ENCODE assay signal across 14 mouse cellular contexts in the genomic region with DNA sequence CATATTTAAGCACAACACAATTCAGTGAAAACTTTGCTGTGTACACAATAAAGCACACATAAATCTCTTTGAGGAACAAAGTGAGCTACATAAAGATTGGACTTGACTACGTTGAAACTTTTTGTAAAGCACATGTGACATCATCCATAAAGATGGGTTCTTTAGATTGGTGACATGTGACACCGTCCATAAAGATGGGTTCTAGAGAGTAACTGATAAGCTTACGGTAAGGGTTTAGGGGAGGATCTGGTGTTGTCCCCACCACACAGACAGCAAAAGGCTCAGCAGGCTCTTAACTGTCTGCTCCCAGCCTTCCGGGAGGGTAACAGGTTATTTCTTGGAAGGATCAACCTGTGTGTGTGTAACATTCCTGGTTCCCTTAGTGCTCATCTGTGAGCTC.
"Had no signal": no experiment of that assay in that cellular context is flagged by ENCODE, and none has a peak within 500 bp of the region (broad histone marks: within the 10 kb centered on the region; RNA-seq: fewer than 3 reads in every experiment).

No protein-coding gene starts in this region.

- DNase-seq: kidney, adult 11 months; kidney, adult 9 months; kidney, postnatal 10 days; left cerebral cortex, postnatal 4 days; lung, embryonic 14.5 days; lung, postnatal 10 days; spleen, adult 18-20 months; thymus, adult 18-20 months; thymus, postnatal 14 days had no signal

- H3K4me3 ChIP-seq: limb, embryonic 13.5 days; midbrain, embryonic 15.5 days; neural tube, embryonic 12.5 days had no signal

- H3K9me3 ChIP-seq: limb, embryonic 13.5 days; midbrain, embryonic 15.5 days; neural tube, embryonic 12.5 days had no signal

- H3K36me3 ChIP-seq: midbrain, embryonic 15.5 days had no signal

- H3K27me3 ChIP-seq: limb, embryonic 13.5 days; midbrain, embryonic 15.5 days; neural tube, embryonic 12.5 days had no signal

- H3K27ac ChIP-seq: limb, embryonic 13.5 days; macrophage; midbrain, embryonic 15.5 days; neural tube, embryonic 12.5 days had no signal

- H3K4me1 ChIP-seq: midbrain, embryonic 15.5 days; neural tube, embryonic 12.5 days had no signal

- ATAC-seq: midbrain, embryonic 15.5 days had no signal

- H3K9ac ChIP-seq: limb, embryonic 13.5 days; lung, embryonic 14.5 days; midbrain, embryonic 15.5 days; neural tube, embryonic 12.5 days had no signal

- H3K4me2 ChIP-seq: limb, embryonic 13.5 days; liver, embryonic 11.5 days; lung, embryonic 14.5 days; midbrain, embryonic 15.5 days; neural tube, embryonic 12.5 days had no signal
